Mouse (Mus musculus) B cell, adult 2 months (primary cell): ENCODE results near the gene Pknox1.

Experiments
- DNase-seq, 2 experiments: peaks; one replicate each; pipeline ENCODE4 v3.0.0; 2022

Gene Pknox1

GRCm38 (mm10) chr17:31656682-31657081, 92.1 kb downstream of the Pknox1 start:
- DNase-seq: no peak
